Mouse (Mus musculus) intestine, embryonic 16.5 days (tissue): ENCODE measurements around the gene Itga8. TPM values are rescaled to one million over a fixed set of nuclear protein-coding genes. Genes with fewer than 3 reads are reported as not detected.

Experiments used
- ATAC-seq: fragments of 200-750 bp; cut with Nextera tagmentation; 2 replicates; pipeline ENCODE4 v1.8.0; 2017; ENCODE audit warnings: moderate TSS enrichment, moderate library complexity
- H3K27ac ChIP-seq: fragments of 300-500 bp; sonication (generic); 2 replicates; pipeline ENCODE4 v1.5.1; 2014; ENCODE audit warnings: mild to moderate bottlenecking, low read length
- H3K27me3 ChIP-seq: fragments of 300-500 bp; sonication (generic); replicated peaks from 2 replicates; pipeline ENCODE4 v1.6.1; 2014; ENCODE audit warnings: low read length, control low read depth, mixed read lengths; ENCODE audit not compliant: control insufficient read depth, insufficient read depth
- H3K36me3 ChIP-seq: fragments of 300-500 bp; sonication (generic); 2 replicates; pipeline ENCODE4 v1.6.1; 2014; ENCODE audit warnings: low read length, control low read depth; ENCODE audit not compliant: control insufficient read depth, insufficient read depth
- H3K4me1 ChIP-seq: fragments of 300-500 bp; sonication (generic); 2 replicates; pipeline ENCODE4 v1.6.1; 2014; ENCODE audit warnings: low read length, control low read depth, mixed read lengths; ENCODE audit not compliant: control insufficient read depth, insufficient read depth
- H3K4me2 ChIP-seq: fragments of 300-500 bp; sonication (generic); 2 replicates; pipeline ENCODE4 v1.6.1; 2014; ENCODE audit warnings: low read depth, low read length, control low read depth
- H3K4me3 ChIP-seq: fragments of 300-500 bp; sonication (generic); 2 replicates; pipeline ENCODE4 v1.5.1; 2014; ENCODE audit warnings: mild to moderate bottlenecking, low read length
- H3K9ac ChIP-seq: fragments of 300-500 bp; sonication (generic); 2 replicates; pipeline ENCODE4 v1.6.1; 2014; ENCODE audit warnings: low read depth, low read length
- H3K9me3 ChIP-seq: fragments of 300-500 bp; sonication (generic); 2 replicates; pipeline ENCODE4 v1.6.1; 2016; ENCODE audit warnings: low read length, control low read depth; ENCODE audit not compliant: control insufficient read depth
- WGBS: fragments of 180-500 bp; shearing (Covaris S2); extraction: QIAGEN DNeasy Blood & Tissue Kit; methylation state at CpG from one replicate; pipeline ENCODE4 v1.1.7; 2014; 5-methylcytosine and 5-hydroxymethylcytosine counted together
- polyA plus RNA-seq: library from polyadenylated mRNA; unstranded; fragments of >200 nt; fragmentation: Nextera tagmentation; extraction: Ambion mirVana; gene quantifications from 2 replicates; pipeline ENCODE4 v1.2.1, GENCODE M21; 2015

The Itga8 gene
- polyA plus RNA-seq, 1 experiment from 2014 or later = 9.2 TPM

GRCm38 (mm10) chr2:12182402-12182948 lies 119.2 kb downstream of the Itga8 start:
- H3K4me1 ChIP-seq = no peaks in the 10 kb centered on the region
- no peak overlapping the region for H3K4me3 ChIP-seq
- H3K27me3 ChIP-seq = no peaks in the 10 kb centered on the region
- 73% methylated on average over 8 of the region's 8 CpGs for WGBS
- H3K27ac ChIP-seq = no peak overlapping the region
- no peaks in the 10 kb centered on the region for H3K9me3 ChIP-seq
- no peak for ATAC-seq
- no peak overlapping the region for H3K9ac ChIP-seq
- H3K36me3 ChIP-seq = no peaks in the 10 kb centered on the region
- H3K4me2 ChIP-seq = no peak overlapping the region

- WGBS = 47% methylated on average over 2 of the region's 2 CpGs
- Histone ChIP-seq H3K4me3 (no peak overlapping the region), H3K9me3 (no peaks in the 10 kb centered on the region), H3K27me3 (no peaks in the 10 kb centered on the region), H3K4me1 (no peaks in the 10 kb centered on the region), H3K27ac (no peak overlapping the region), H3K4me2 (no peak overlapping the region), H3K36me3 (no peaks in the 10 kb centered on the region), H3K9ac (no peak overlapping the region)
- ATAC-seq = no peak
These were observed 121.1 kb downstream of the Itga8 start for GRCm38 (mm10) chr2:12180635-12181034.

- no peak overlapping the region for H3K9ac ChIP-seq
- H3K4me3 ChIP-seq = no peak overlapping the region
- H3K27me3 ChIP-seq = no peaks in the 10 kb centered on the region
- H3K4me1 ChIP-seq = no peaks in the 10 kb centered on the region
- no peaks in the 10 kb centered on the region for H3K9me3 ChIP-seq
- no peak overlapping the region for H3K27ac ChIP-seq
- 75% methylated on average over 7 of the region's 7 CpGs for WGBS
- ATAC-seq = no peak
- no peaks in the 10 kb centered on the region for H3K36me3 ChIP-seq
- no peak overlapping the region for H3K4me2 ChIP-seq
These were observed 126.8 kb downstream of the Itga8 start for GRCm38 (mm10) chr2:12174722-12175427.

GRCm38 (mm10) chr2:12170221-12170620 lies 131.5 kb downstream of the Itga8 start:
- H3K9me3 ChIP-seq = no peaks in the 10 kb centered on the region
- H3K27ac ChIP-seq = no peak overlapping the region
- no peaks in the 10 kb centered on the region for H3K27me3 ChIP-seq
- no peak overlapping the region for H3K4me3 ChIP-seq
- no peak overlapping the region for H3K9ac ChIP-seq
- H3K36me3 ChIP-seq = no peaks in the 10 kb centered on the region
- no peak for ATAC-seq
- H3K4me1 ChIP-seq = no peaks in the 10 kb centered on the region
- no peak overlapping the region for H3K4me2 ChIP-seq

- Histone ChIP-seq H3K4me2 (no peak overlapping the region), H3K9ac (no peak overlapping the region), H3K27ac (no peak overlapping the region), H3K9me3 (no peaks in the 10 kb centered on the region), H3K4me3 (no peak overlapping the region), H3K27me3 (no peaks in the 10 kb centered on the region), H3K4me1 (no peaks in the 10 kb centered on the region), H3K36me3 (no peaks in the 10 kb centered on the region)
- 85% methylated on average over 3 of the region's 3 CpGs for WGBS
- no peak for ATAC-seq
These were observed 141.2 kb downstream of the Itga8 start for GRCm38 (mm10) chr2:12160486-12160885.

- H3K9ac ChIP-seq = no peak overlapping the region
- H3K36me3 ChIP-seq = no peaks in the 10 kb centered on the region
- ATAC-seq = no peak
- H3K9me3 ChIP-seq = no peaks in the 10 kb centered on the region
- no peak overlapping the region for H3K27ac ChIP-seq
- no peak overlapping the region for H3K4me3 ChIP-seq
- no peaks in the 10 kb centered on the region for H3K27me3 ChIP-seq
- peaks cover 9% of the 10 kb centered on the region; the same call in 1 of the 2 replicates for H3K4me1 ChIP-seq
- H3K4me2 ChIP-seq = no peak overlapping the region
- WGBS = 36% methylated on average over 1 of the region's 1 CpGs
These were observed 144.7 kb downstream of the Itga8 start for GRCm38 (mm10) chr2:12157001-12157400.

- Histone ChIP-seq H3K9ac (no peak overlapping the region), H3K27ac (no peak overlapping the region), H3K27me3 (no peaks in the 10 kb centered on the region), H3K9me3 (no peaks in the 10 kb centered on the region), H3K4me3 (no peak overlapping the region), H3K36me3 (no peaks in the 10 kb centered on the region), H3K4me2 (no peak overlapping the region), H3K4me1 (peaks cover 9% of the 10 kb centered on the region; the same call in 1 of the 2 replicates)
- ATAC-seq = no peak
- WGBS = 43% methylated on average over 3 of the region's 3 CpGs
These were observed 145.3 kb downstream of the Itga8 start for GRCm38 (mm10) chr2:12156401-12156800.

GRCm38 (mm10) chr2:12154676-12155075 lies 147.0 kb downstream of the Itga8 start:
- no peak overlapping the region for H3K4me3 ChIP-seq
- H3K9me3 ChIP-seq = no peaks in the 10 kb centered on the region
- peaks cover 9% of the 10 kb centered on the region; the same call in 1 of the 2 replicates for H3K4me1 ChIP-seq
- WGBS = 65% methylated on average over 6 of the region's 6 CpGs
- no peaks in the 10 kb centered on the region for H3K36me3 ChIP-seq
- H3K9ac ChIP-seq = no peak overlapping the region
- ATAC-seq = peak; percentile 55
- H3K27ac ChIP-seq = peak overlapping the region; percentile 45; the same call in 1 of the 2 replicates
- H3K4me2 ChIP-seq = no peak overlapping the region
- H3K27me3 ChIP-seq = no peaks in the 10 kb centered on the region

GRCm38 (mm10) chr2:12153551-12153950 lies 148.2 kb downstream of the Itga8 start:
- Histone ChIP-seq H3K27me3 (no peaks in the 10 kb centered on the region), H3K9me3 (no peaks in the 10 kb centered on the region), H3K4me2 (no peak overlapping the region), H3K27ac (no peak overlapping the region), H3K9ac (no peak overlapping the region), H3K36me3 (no peaks in the 10 kb centered on the region), H3K4me3 (no peak overlapping the region), H3K4me1 (peaks cover 9% of the 10 kb centered on the region; the same call in 1 of the 2 replicates)
- peak; percentile 63 for ATAC-seq
- WGBS = 35% methylated on average over 1 of the region's 1 CpGs
